Mouse (Mus musculus) stomach, embryonic 16.5 days (tissue): ENCODE data around the gene Edem3. TPM values are rescaled to one million over a fixed set of nuclear protein-coding genes. Genes with fewer than 3 reads are reported as not detected.
A peak's percentile ranks its signal among the peaks of the same experiment; 100 is the strongest.

Experiments used
- ATAC-seq: fragments of 200-750 bp; cut with Nextera tagmentation; 2 replicates; pipeline ENCODE4 v1.8.0; 2017; ENCODE audit warnings: moderate number of reproducible peaks, moderate TSS enrichment; ENCODE audit not compliant: insufficient read depth, low FRiP score
- H3K27ac ChIP-seq: fragments of 300-500 bp; sonication (generic); 2 replicates; pipeline ENCODE4 v1.5.1; 2014; ENCODE audit warnings: low read length
- H3K27me3 ChIP-seq: fragments of 300-500 bp; sonication (generic); 2 replicates; pipeline ENCODE4 v1.6.1; 2014; ENCODE audit warnings: low read length, control low read depth, mixed read lengths; ENCODE audit not compliant: control insufficient read depth, insufficient read depth
- H3K36me3 ChIP-seq: fragments of 300-500 bp; sonication (generic); 2 replicates; pipeline ENCODE4 v1.6.1; 2014; ENCODE audit warnings: low read length; ENCODE audit not compliant: control insufficient read depth, insufficient read depth
- H3K4me1 ChIP-seq: fragments of 300-500 bp; sonication (generic); 2 replicates; pipeline ENCODE4 v1.6.1; 2014; ENCODE audit warnings: low read length, control low read depth, mixed read lengths; ENCODE audit not compliant: control insufficient read depth, insufficient read depth
- H3K4me2 ChIP-seq: fragments of 300-500 bp; sonication (generic); 2 replicates; pipeline ENCODE4 v1.6.1; 2014; ENCODE audit warnings: low read depth, low read length, mixed read lengths
- H3K4me3 ChIP-seq: fragments of 300-500 bp; sonication (generic); replicated peaks from 2 replicates; pipeline ENCODE4 v1.5.1; 2014; ENCODE audit warnings: mild to moderate bottlenecking, low read length
- H3K9ac ChIP-seq: fragments of 300-500 bp; sonication (generic); 2 replicates; pipeline ENCODE4 v1.6.1; 2014; ENCODE audit warnings: low read length
- H3K9me3 ChIP-seq: fragments of 300-500 bp; sonication (generic); replicated peaks from 2 replicates; pipeline ENCODE4 v1.6.1; 2016; ENCODE audit warnings: low read length, control low read depth; ENCODE audit not compliant: control insufficient read depth
- WGBS: fragments of 180-500 bp; shearing (Covaris S2); extraction: QIAGEN DNeasy Blood & Tissue Kit; methylation state at CpG from one replicate; pipeline ENCODE4 v1.1.7; 2014; 5-methylcytosine and 5-hydroxymethylcytosine counted together
- polyA plus RNA-seq: library from polyadenylated mRNA; unstranded; fragments of >200 nt; fragmentation: Nextera tagmentation; extraction: Ambion mirVana; gene quantifications from 2 replicates; pipeline ENCODE4 v1.2.1, GENCODE M21; 2015

The Edem3 gene
- polyA plus RNA-seq, 1 experiment from 2014 or later = 17.8 TPM

DNA sequence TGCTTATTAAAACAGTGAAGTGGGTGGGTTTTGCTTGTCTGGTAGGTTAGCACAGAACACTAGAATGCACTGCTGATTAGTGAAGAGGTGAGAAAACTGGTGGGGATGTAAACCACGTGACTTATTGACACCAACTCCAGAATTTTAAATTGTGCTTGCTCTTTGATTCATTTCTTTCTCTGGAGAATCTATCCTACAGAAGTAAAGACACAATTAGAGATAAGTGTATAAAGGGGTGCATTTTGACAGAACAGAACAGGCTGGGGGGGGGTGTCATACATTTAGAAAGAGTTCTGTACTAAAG, 1.2 kb downstream of the Edem3 start:
- H3K27me3 ChIP-seq = no peaks in the 10 kb centered on the region
- 0 out of 2 replicates have a peak, but pooled peaks cover 2% of the 10 kb centered on the region for H3K36me3 ChIP-seq
- H3K4me3 ChIP-seq = peak overlapping the region; percentile 97
- peak overlapping the region; percentile 94 for H3K9ac ChIP-seq
- H3K4me1 ChIP-seq = peaks cover 13% of the 10 kb centered on the region
- ATAC-seq = no peak
- no peaks in the 10 kb centered on the region for H3K9me3 ChIP-seq
- H3K27ac ChIP-seq = no peak overlapping the region
- WGBS = 27% methylated on average over 1 of the region's 1 CpGs
- peak overlapping the region; percentile 98 for H3K4me2 ChIP-seq

GRCm38 (mm10) chr1:151758301-151758700, 3.1 kb downstream of the Edem3 start:
- Histone ChIP-seq H3K4me3 (no peak overlapping the region), H3K9ac (no peak overlapping the region), H3K4me1 (peaks cover 11% of the 10 kb centered on the region), H3K9me3 (no peaks in the 10 kb centered on the region), H3K4me2 (no peak overlapping the region), H3K27me3 (no peaks in the 10 kb centered on the region), H3K27ac (no peak overlapping the region), H3K36me3 (0 out of 2 replicates have a peak, but pooled peaks cover 5% of the 10 kb centered on the region)
- no peak for ATAC-seq
- WGBS = 84% methylated on average over 6 of the region's 6 CpGs

DNA sequence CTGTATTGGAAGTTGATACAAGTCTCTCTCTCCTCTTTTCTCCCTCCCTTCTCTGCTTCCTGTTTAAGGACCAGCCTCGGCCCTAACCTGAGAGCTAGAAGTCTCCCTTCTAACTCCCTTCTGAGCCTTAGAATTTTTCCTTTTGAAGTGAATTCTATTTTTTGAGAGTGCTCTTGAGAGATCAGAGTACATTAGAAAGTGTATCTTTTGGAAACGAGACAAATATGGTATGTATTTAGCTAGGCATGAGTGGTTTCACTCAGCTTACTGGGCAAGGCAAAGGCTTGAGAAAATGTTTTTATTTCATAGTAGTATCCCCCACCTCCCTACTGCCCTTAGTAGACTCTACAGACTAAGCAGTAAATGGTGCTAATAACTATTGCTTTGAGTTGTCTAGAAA, 3.8 kb downstream of the Edem3 start:
- Histone ChIP-seq H3K27me3 (no peaks in the 10 kb centered on the region), H3K4me2 (no peak overlapping the region), H3K9ac (no peak overlapping the region), H3K4me1 (peaks cover 9% of the 10 kb centered on the region), H3K36me3 (0 out of 2 replicates have a peak, but pooled peaks cover 5% of the 10 kb centered on the region), H3K4me3 (no peak overlapping the region), H3K27ac (no peak overlapping the region), H3K9me3 (no peaks in the 10 kb centered on the region)
- 67% methylated on average over 2 of the region's 2 CpGs for WGBS
- ATAC-seq = no peak

- 71% methylated on average over 3 of the region's 3 CpGs for WGBS
- no peaks in the 10 kb centered on the region for H3K9me3 ChIP-seq
- H3K36me3 ChIP-seq = 0 out of 2 replicates have a peak, but pooled peaks cover 5% of the 10 kb centered on the region
- H3K4me1 ChIP-seq = no peaks in the 10 kb centered on the region
- no peak overlapping the region for H3K4me3 ChIP-seq
- no peaks in the 10 kb centered on the region for H3K27me3 ChIP-seq
- ATAC-seq = no peak
- H3K9ac ChIP-seq = no peak overlapping the region
- no peak overlapping the region for H3K27ac ChIP-seq
- H3K4me2 ChIP-seq = no peak overlapping the region
Observed at GRCm38 (mm10) chr1:151764236-151764635, 9.1 kb downstream of the Edem3 start.

GRCm38 (mm10) chr1:151766166-151766565, 11.0 kb downstream of the Edem3 start:
- no peak for ATAC-seq
- H3K9ac ChIP-seq = no peak overlapping the region
- H3K36me3 ChIP-seq = 0 out of 2 replicates have a peak, but pooled peaks cover 3% of the 10 kb centered on the region
- 73% methylated on average over 2 of the region's 2 CpGs for WGBS
- H3K4me3 ChIP-seq = no peak overlapping the region
- H3K27ac ChIP-seq = no peak overlapping the region
- no peaks in the 10 kb centered on the region for H3K27me3 ChIP-seq
- H3K4me2 ChIP-seq = no peak overlapping the region
- H3K4me1 ChIP-seq = no peaks in the 10 kb centered on the region
- no peaks in the 10 kb centered on the region for H3K9me3 ChIP-seq

DNA sequence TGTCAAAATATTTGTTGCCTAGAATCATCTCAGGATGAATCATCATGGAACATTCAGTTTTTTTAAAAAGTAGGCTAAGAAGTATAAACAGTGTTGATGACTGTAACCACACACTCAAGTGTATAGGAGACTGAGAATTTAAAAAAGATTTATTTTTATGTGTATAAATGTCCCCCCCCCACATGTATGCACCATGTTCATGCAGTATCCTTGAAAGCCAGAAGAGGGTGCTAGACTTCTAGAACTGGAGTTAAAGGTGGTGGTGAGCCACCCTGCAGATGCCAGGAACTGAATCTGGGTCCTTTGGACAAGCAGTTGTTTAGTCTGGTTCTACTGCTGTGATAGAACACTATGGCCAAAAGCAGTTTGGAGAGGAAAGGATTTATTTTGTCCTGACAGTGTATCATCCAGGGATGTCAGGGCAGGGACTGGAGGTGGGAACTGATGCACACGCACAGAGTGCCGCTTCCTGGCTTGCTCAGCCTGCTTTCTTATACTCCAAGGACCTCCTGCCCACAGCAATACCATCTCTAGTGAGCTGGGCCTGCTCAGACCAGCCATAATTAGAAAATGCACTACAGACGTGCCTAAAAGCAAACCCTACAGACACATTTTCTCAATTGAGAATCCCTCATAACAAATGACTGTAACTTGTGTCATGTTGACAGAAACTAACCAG, 11.9 kb downstream of the Edem3 start:
- no peaks in the 10 kb centered on the region for H3K27me3 ChIP-seq
- 78% methylated on average over 3 of the region's 3 CpGs for WGBS
- no peak overlapping the region for H3K4me2 ChIP-seq
- H3K9me3 ChIP-seq = no peaks in the 10 kb centered on the region
- ATAC-seq = no peak
- no peaks in the 10 kb centered on the region for H3K4me1 ChIP-seq
- H3K9ac ChIP-seq = no peak overlapping the region
- 0 out of 2 replicates have a peak, but pooled peaks cover 1% of the 10 kb centered on the region for H3K36me3 ChIP-seq
- no peak overlapping the region for H3K27ac ChIP-seq
- H3K4me3 ChIP-seq = no peak overlapping the region

- Histone ChIP-seq H3K27ac (no peak overlapping the region), H3K27me3 (no peaks in the 10 kb centered on the region), H3K4me1 (no peaks in the 10 kb centered on the region), H3K9me3 (no peaks in the 10 kb centered on the region), H3K4me2 (no peak overlapping the region), H3K4me3 (no peak overlapping the region), H3K9ac (no peak overlapping the region), H3K36me3 (0 out of 2 replicates have a peak, but pooled peaks cover 3% of the 10 kb centered on the region)
- ATAC-seq = no peak
- 87% methylated on average over 3 of the region's 3 CpGs for WGBS
Observed at GRCm38 (mm10) chr1:151769200-151769913, 14.2 kb downstream of the Edem3 start.

DNA sequence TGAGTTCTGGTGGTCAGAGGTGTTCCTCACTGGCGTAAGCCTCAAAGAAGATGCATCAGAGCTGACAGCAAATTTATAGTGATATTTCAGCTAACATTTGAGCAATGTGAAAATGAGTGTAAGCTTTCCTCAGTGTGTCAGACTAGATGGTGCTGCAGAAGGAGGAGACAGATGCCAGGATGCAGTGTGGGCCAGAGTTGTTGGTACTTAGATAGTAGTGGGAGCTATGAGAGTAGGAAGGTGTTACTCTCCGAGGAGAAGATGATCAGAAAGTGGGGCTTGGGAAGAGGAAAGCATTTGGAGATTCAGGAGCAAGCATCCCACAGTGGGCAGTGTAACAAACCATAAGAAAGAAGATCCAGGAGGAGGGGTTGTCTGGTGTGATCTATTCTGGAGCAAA, 22.4 kb downstream of the Edem3 start:
- Histone ChIP-seq H3K9ac (no peak overlapping the region), H3K4me2 (no peak overlapping the region), H3K27ac (no peak overlapping the region), H3K4me3 (no peak overlapping the region), H3K4me1 (no peaks in the 10 kb centered on the region), H3K36me3 (0 out of 2 replicates have a peak, but pooled peaks cover 10% of the 10 kb centered on the region), H3K9me3 (no peaks in the 10 kb centered on the region), H3K27me3 (no peaks in the 10 kb centered on the region)
- no peak for ATAC-seq
- 92% methylated on average over 2 of the region's 2 CpGs for WGBS

DNA sequence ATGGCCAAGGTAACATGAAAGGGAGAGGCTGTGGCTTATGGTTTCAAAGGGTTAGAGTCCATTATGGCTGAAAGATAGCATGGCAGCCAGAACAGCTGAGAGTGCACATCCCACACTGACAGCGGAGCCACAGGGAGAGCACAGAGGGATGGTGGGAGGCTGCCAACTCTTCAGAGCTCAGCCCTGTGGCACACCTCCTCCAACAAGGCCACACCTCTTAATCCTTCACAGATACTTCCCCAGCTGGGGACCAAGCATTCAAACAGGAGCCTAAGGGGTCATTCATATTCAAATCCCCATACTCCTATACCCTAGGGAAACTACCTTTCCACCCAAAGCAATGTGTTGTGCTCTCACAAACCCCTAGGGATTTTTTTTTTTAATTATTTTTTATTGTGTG, 23.4 kb downstream of the Edem3 start:
- Histone ChIP-seq H3K36me3 (0 out of 2 replicates have a peak, but pooled peaks cover 9% of the 10 kb centered on the region), H3K4me2 (no peak overlapping the region), H3K27ac (no peak overlapping the region), H3K4me3 (no peak overlapping the region), H3K27me3 (no peaks in the 10 kb centered on the region), H3K9ac (no peak overlapping the region), H3K9me3 (no peaks in the 10 kb centered on the region), H3K4me1 (no peaks in the 10 kb centered on the region)
- WGBS = 64% methylated on average over 1 of the region's 1 CpGs
- ATAC-seq = no peak
